Mouse (Mus musculus) hindbrain, embryonic 11.5 days (tissue): ENCODE results near the gene Alg14. TPM values are rescaled to one million over a fixed set of nuclear protein-coding genes. Genes with fewer than 3 reads are reported as not detected.

Experiments
- ATAC-seq: fragments of 200-750 bp; cut with Nextera tagmentation; 2 replicates; pipeline ENCODE4 v1.8.0; 2017; ENCODE audit warnings: mild to moderate bottlenecking, moderate TSS enrichment, moderate library complexity; ENCODE audit not compliant: low FRiP score
- DNase-seq: peaks from one replicate; pipeline ENCODE4 v3.0.0-alpha.2; 2015; ENCODE audit warnings: low spot score
- H3K27ac ChIP-seq: fragments of 300-500 bp; sonication (generic); 2 replicates; pipeline ENCODE4 v1.5.1; 2014; ENCODE audit warnings: mild to moderate bottlenecking, low read depth, low read length
- H3K27me3 ChIP-seq: fragments of 300-500 bp; sonication (generic); 2 replicates; pipeline ENCODE4 v1.6.1; 2014; ENCODE audit warnings: mild to moderate bottlenecking, low read length, moderate library complexity, mixed read lengths; ENCODE audit not compliant: control insufficient read depth, insufficient read depth
- H3K36me3 ChIP-seq: fragments of 300-500 bp; sonication (generic); 2 replicates; pipeline ENCODE4 v1.6.1; 2014; ENCODE audit warnings: mild to moderate bottlenecking, low read length, moderate library complexity, mixed read lengths; ENCODE audit not compliant: control insufficient read depth, insufficient read depth
- H3K4me1 ChIP-seq: fragments of 300-500 bp; sonication (generic); replicated peaks from 2 replicates; pipeline ENCODE4 v1.6.1; 2014; ENCODE audit warnings: low read length, mixed read lengths; ENCODE audit not compliant: control insufficient read depth, insufficient read depth
- H3K4me2 ChIP-seq: fragments of 300-500 bp; sonication (generic); replicated peaks from 2 replicates; pipeline ENCODE4 v1.6.1; 2014; ENCODE audit warnings: mild to moderate bottlenecking, low read depth, low read length
- H3K4me3 ChIP-seq: fragments of 300-500 bp; sonication (generic); 2 replicates; pipeline ENCODE4 v1.5.1; 2014; ENCODE audit warnings: low read depth, low read length
- H3K9ac ChIP-seq: fragments of 300-500 bp; sonication (generic); 2 replicates; pipeline ENCODE4 v1.6.1; 2014; ENCODE audit warnings: low read depth, low read length
- H3K9me3 ChIP-seq: fragments of 300-500 bp; sonication (generic); 2 replicates; pipeline ENCODE4 v1.6.1; 2016; ENCODE audit warnings: low read length; ENCODE audit not compliant: control insufficient read depth
- WGBS: fragments of 180-500 bp; shearing (Covaris S2); extraction: QIAGEN DNeasy Blood & Tissue Kit; methylation state at CpG from one replicate; pipeline ENCODE4 v1.1.7; 2014; 5-methylcytosine and 5-hydroxymethylcytosine counted together
- polyA plus RNA-seq: library from polyadenylated mRNA; unstranded; fragments of >200 nt; fragmentation: Nextera tagmentation; extraction: Ambion mirVana; gene quantifications from 2 replicates; pipeline ENCODE4 v1.2.1, GENCODE M21; 2014

The Alg14 gene
- polyA plus RNA-seq, 1 experiment from 2014 or later, result 41.8 TPM

DNA sequence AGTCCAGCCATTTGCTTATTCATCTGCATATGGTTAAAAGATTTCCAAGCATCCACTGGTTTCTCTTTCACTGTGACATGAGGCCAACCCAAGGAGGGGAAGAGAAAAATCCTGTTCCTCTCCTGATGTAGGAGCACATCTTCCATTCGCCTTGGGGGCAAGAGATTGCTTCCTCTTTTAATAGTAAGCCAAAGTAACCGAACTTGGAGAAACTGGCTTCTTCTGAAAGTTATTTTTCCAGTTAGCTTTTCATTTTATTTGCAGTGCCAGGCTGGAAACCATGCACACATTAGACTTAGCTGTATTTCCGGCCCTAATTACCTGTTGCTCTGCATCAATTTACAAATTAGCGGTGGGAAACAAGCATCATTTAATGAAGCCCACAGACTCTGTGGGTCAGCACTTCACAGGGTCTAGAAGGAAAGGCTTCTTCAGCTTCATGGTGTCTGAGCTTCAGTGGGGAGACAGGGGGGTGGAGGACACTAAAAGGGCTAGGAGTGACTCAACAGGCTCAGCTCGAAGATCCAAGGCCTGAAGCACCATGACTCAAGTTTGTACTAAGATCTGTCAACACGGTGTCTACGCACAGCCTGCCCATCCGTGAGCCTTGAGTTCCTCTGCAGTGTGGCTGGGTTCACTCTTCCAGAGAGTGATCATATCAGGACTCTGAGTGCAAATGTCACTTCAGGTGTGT lies 80.1 kb downstream of the Alg14 start:
- Histone ChIP-seq H3K27ac (no peak overlapping the region), H3K4me1 (no peaks in the 10 kb centered on the region), H3K27me3 (no peaks in the 10 kb centered on the region), H3K4me3 (no peak overlapping the region), H3K9ac (no peak overlapping the region), H3K4me2 (no peak overlapping the region), H3K36me3 (no peaks in the 10 kb centered on the region), H3K9me3 (no peaks in the 10 kb centered on the region)
- ATAC-seq (no peak), DNase-seq (no peak)
- 84% methylated on average over 8 of the region's 8 CpGs for WGBS

DNA sequence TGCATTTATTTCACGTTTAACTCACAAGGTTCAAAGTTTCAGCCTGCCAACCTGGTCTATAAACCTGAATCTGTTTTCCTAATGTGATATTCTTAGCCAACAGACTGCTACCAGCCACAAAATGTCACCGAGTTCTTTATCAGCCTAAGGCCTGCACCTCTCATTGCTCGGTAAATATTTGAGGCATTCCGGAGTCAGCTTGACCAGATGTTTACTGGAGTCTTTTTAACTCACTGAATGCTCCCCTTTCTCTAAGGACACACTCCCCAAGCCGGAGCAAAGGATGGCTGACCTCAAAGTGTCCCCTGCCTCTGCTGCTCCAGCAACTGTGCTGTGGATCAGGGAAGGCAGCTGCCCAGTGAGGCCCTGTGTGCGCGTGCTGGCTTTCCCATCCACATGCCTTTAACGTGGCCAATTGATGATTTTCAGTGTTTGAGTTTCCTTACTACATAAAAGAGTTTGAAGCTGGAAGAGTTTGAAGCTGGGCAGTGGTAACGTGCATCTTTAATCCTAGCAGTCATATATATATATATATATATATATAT lies 82.4 kb downstream of the Alg14 start:
- ATAC-seq, result no peak
- no peaks in the 10 kb centered on the region for H3K9me3 ChIP-seq
- 67% methylated on average over 9 of the region's 9 CpGs for WGBS
- H3K9ac ChIP-seq, result no peak overlapping the region
- DNase-seq, result no peak
- no peaks in the 10 kb centered on the region for H3K27me3 ChIP-seq
- H3K4me2 ChIP-seq, result no peak overlapping the region
- H3K36me3 ChIP-seq, result no peaks in the 10 kb centered on the region
- no peak overlapping the region for H3K4me3 ChIP-seq
- no peaks in the 10 kb centered on the region for H3K4me1 ChIP-seq
- H3K27ac ChIP-seq, result no peak overlapping the region

GRCm38 (mm10) chr3:121375541-121376129 lies 84.1 kb downstream of the Alg14 start:
- ATAC-seq, result no peak
- Histone ChIP-seq H3K4me3 (no peak overlapping the region), H3K4me2 (no peak overlapping the region), H3K27me3 (no peaks in the 10 kb centered on the region), H3K4me1 (no peaks in the 10 kb centered on the region), H3K36me3 (no peaks in the 10 kb centered on the region), H3K9me3 (no peaks in the 10 kb centered on the region), H3K9ac (no peak overlapping the region), H3K27ac (no peak overlapping the region)
- no peak for DNase-seq
- 67% methylated on average over 7 of the region's 7 CpGs for WGBS

DNA sequence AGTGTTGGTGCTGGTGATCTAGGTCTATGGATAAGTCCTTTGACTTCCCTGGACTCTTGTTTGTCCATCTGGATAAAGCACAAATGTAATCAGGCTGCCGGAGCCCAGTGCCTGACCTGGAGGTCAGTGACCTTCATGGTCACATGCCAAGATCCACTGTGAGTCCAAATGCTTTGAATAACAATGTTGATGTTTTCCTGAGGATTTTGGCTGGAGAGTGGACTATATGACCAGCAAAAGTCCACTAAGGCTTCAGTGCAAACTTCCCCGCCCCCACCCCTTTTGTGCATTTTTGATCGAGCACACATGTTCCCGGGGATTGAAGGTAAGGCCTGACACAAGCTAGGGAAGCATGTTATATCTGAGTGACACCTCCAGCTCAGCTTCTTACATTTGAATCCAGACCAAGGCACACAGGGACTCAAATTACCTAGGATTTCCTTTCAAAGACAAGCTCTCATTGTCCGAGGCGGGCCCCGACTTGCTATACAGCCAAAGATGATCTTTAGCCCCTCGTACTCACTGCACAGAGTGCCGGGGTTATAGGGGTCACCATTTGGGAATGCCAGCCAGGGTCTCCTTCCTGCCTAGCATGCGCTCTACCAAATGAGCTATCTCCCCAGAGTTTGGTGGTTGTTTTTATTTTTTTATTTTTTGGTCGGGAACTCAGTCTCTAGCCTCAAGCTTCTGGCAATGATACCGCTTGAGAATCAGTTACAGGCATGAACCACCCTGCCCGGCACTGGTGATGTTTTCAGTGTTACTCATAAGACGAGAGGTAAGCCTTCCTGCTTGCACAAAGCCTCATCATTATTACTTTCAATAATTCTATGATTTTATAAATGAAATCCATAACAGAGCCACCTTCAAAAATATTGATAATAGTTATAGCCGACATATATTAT lies 87.4 kb downstream of the Alg14 start:
- ATAC-seq, result no peak
- peak; percentile 18 for DNase-seq
- Histone ChIP-seq H3K4me3 (no peak overlapping the region), H3K9me3 (no peaks in the 10 kb centered on the region), H3K4me1 (no peaks in the 10 kb centered on the region), H3K27ac (no peak overlapping the region), H3K9ac (no peak overlapping the region), H3K27me3 (no peaks in the 10 kb centered on the region), H3K4me2 (no peak overlapping the region), H3K36me3 (no peaks in the 10 kb centered on the region)
- WGBS, result 41% methylated on average over 15 of the region's 15 CpGs

DNA sequence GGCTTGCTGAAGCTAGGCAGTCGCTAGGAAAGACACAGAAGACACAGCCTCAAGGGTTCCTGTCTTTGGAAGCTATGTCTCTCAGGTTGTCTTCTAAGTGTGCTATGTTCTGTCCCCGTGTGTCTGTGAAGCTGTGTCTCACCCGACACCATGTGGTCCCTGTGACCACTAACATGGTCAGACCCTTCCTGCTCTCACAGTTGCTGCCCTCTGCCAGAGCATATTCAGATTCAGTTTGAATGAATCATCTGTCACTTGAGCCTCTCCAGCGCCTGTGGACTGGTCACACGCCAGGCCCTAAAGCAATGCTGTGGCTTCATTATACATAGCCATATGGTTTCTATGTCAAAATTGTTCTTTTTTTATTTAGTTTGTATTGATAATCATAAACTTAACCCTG lies 88.1 kb downstream of the Alg14 start:
- Histone ChIP-seq H3K9ac (no peak overlapping the region), H3K4me3 (no peak overlapping the region), H3K27ac (no peak overlapping the region), H3K27me3 (no peaks in the 10 kb centered on the region), H3K36me3 (no peaks in the 10 kb centered on the region), H3K4me1 (no peaks in the 10 kb centered on the region), H3K9me3 (no peaks in the 10 kb centered on the region), H3K4me2 (no peak overlapping the region)
- DNase-seq (no peak), ATAC-seq (no peak)
- WGBS, result 81% methylated on average over 5 of the region's 5 CpGs

DNA sequence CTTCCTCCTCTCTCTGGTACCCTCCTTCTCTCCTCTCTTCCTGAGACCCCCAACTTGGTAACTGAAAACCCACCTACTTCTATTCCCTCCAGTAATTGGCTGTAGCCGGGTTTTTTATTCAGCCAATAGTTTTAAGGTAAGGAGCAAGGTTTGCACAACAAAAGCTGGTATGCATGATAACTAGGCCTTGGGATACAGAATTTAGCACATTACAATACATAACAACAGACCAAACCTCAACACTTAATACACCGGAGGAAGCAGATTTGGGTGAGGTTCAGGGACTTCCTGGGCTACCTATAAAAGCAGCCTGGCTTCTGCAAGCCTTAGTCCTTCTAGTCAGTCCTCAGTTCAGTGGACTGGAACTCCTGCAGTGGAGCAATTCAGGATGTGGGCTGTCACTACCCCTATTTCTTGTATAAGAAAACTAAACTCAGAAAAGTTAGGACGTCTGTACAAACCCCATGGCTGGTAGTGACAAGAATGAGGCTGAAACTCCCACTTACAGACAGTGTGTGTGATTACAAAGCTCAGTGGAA lies 96.0 kb downstream of the Alg14 start:
- WGBS, result 63% methylated on average over 3 of the region's 3 CpGs
- no peak for ATAC-seq

GRCm38 (mm10) chr3:121389366-121389765 lies 97.8 kb downstream of the Alg14 start:
- H3K27ac ChIP-seq, result no peak overlapping the region
- no peak overlapping the region for H3K4me2 ChIP-seq
- H3K9ac ChIP-seq, result no peak overlapping the region
- no peak overlapping the region for H3K4me3 ChIP-seq
- DNase-seq, result no peak
- no peaks in the 10 kb centered on the region for H3K9me3 ChIP-seq
- ATAC-seq, result no peak
- no peaks in the 10 kb centered on the region for H3K27me3 ChIP-seq
- H3K4me1 ChIP-seq, result no peaks in the 10 kb centered on the region
- H3K36me3 ChIP-seq, result no peaks in the 10 kb centered on the region
- 72% methylated on average over 8 of the region's 8 CpGs for WGBS

More for the DNA sequence above, 96.0 kb downstream of the Alg14 start:
- Histone ChIP-seq H3K4me1 (no peaks in the 10 kb centered on the region), H3K9ac (no peak overlapping the region), H3K27ac (no peak overlapping the region), H3K36me3 (no peaks in the 10 kb centered on the region), H3K4me3 (no peak overlapping the region), H3K27me3 (no peaks in the 10 kb centered on the region), H3K4me2 (no peak overlapping the region), H3K9me3 (no peaks in the 10 kb centered on the region)
- no peak for DNase-seq

DNA sequence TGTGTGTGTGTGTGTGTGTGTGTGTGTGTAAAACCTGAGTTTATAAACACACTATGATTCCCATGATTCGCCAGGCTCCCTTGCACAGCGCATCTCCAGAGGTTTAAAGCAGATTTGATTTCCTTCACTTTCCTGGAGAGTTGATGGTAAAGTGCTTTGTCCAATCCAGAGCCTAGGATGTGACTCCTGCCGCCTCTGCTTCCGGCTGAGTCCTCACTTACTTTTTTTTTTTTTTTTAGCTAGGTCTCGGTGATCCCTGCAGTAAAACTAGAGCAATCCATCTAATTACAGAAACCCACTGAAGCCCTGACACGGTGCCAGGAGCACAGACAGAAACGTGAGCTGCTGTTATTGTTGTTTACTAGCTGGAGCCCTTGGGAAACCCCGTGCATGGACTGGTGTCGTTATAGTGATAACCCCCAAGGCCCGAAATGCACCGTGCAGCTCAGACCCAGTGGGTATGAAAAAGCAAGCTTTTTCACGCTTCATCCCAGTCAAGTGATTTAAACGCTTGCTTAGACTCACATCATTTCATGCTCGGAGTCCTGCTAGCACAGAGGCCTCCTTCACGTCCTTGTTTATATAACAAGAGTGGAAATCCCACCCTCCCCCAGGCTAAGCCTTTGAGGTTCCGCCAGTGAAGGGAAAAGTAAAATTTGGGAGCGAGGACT lies 98.4 kb downstream of the Alg14 start:
- Histone ChIP-seq H3K27me3 (no peaks in the 10 kb centered on the region), H3K4me3 (no peak overlapping the region), H3K9me3 (no peaks in the 10 kb centered on the region), H3K4me2 (peak overlapping the region; percentile 27; the same call in 1 of the 2 replicates), H3K9ac (no peak overlapping the region), H3K36me3 (no peaks in the 10 kb centered on the region), H3K4me1 (no peaks in the 10 kb centered on the region), H3K27ac (peak overlapping the region; percentile 21; the same call in 1 of the 2 replicates)
- peak; percentile 80 for ATAC-seq
- 21% methylated on average over 17 of the region's 17 CpGs for WGBS
- peak; percentile 75 for DNase-seq
